Mouse (Mus musculus) bone marrow, adult 2 months (tissue): Measurements from ENCODE around the gene Cyp27b1.

Source experiments
- CTCF ChIP-seq: fragments of 200-500 bp; IDR thresholded peaks from 2 replicates; pipeline ENCODE4 v1.5.1; 2011; ENCODE audit warnings: low read length, control low read depth; ENCODE audit not compliant: control insufficient read depth, insufficient read depth
- POLR2A ChIP-seq: fragments of 200-500 bp; IDR thresholded peaks from 2 replicates; pipeline ENCODE4 v1.6.1; 2011; ENCODE audit warnings: low read depth, mild to moderate bottlenecking, control low read depth, low read length, borderline replicate concordance; ENCODE audit not compliant: control insufficient read depth

DNA sequence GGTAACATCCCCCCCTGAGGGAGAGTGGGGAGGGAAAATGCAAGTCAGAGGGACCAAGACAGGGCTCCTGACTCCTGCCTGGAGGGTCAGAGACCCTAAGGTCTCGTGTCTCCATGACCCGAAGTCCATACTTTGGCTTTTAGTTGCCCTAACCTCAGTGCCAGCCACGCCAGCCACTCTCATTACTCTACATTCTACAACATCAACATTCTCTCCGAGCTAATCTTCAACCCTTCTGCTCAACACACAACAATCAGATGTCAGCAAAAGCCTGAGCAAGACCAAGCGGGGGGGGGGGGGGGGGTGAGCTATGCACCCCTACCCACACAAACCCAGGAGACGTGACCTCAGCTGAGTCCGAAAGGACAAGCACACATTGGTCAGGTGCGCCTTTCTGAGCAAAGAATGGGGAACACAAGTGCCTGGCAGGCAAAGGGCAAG, 14.7 kb upstream of the Cyp27b1 start:
- TF ChIP-seq POLR2A (no peak), CTCF (no peak)
